Mouse (Mus musculus): ENCODE measurements around the gene Lactbl1.

Gene Lactbl1

GRCm38 (mm10) chr4:136622388-136622787 is at the start of gene Lactbl1:
Lactbl1 (plus strand) TSS chr4:136622621.
- DNase-seq (ENCODE audit: low spot score in 2 of 2): no peak

DNA sequence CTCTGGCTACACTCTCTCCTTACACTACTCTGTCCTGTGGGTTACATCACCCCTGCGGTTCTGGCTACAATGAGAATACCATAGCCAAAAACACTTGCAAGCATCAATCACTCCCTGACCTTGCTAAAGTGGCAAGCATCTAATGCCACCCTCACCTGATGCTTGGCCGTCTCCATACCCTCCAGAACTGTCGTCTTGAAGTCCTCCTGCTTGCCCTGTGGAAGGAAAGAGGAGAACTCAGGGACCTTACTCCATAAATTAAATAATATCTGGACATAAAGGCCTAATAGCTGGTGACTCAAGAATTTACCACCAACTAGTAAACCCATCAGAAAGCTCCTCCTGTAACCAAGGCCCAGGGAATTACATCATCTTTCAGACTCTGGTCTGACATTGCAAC is 40.5 kb upstream of the Lactbl1 start:
- no peak for DNase-seq (ENCODE audit: low spot score in 2 of 2)

GRCm38 (mm10) chr4:136587221-136587827 is 35.1 kb upstream of the Lactbl1 start:
- DNase-seq (ENCODE audit: low spot score in 2 of 2): no peak

GRCm38 (mm10) chr4:136588003-136588402 is 34.4 kb upstream of the Lactbl1 start:
- no peak for DNase-seq (ENCODE audit: low spot score in 2 of 2)

DNA sequence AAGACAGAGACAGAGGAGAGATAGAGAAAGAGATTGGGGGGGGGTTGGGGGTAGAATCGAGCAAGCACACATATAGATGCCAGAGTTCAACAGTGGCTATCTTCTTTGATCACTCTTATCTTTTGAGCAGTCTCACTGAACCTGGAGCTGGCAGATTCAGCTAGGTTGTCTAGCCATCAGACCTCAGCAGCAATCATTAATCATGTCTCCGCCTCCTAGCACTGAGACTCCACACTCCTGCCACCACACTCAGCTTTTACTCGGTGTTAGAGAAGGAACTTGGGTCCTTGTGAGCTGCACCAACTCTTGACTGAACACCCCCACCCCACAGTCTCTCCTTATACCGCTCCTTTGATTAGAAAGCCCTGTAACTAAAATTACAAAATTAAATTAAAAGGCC is 30.3 kb upstream of the Lactbl1 start:
- no peak for DNase-seq (ENCODE audit: low spot score in 2 of 2)

- no peak for DNase-seq (ENCODE audit: low spot score in 2 of 2)
Measured at GRCm38 (mm10) chr4:136594006-136594405, 28.4 kb upstream of the Lactbl1 start.

- DNase-seq (ENCODE audit: low spot score in 2 of 2): no peak
Measured at GRCm38 (mm10) chr4:136595221-136595620, 27.2 kb upstream of the Lactbl1 start.

GRCm38 (mm10) chr4:136598268-136598876 is 24.0 kb upstream of the Lactbl1 start:
- DNase-seq (ENCODE audit: low spot score in 2 of 2): no peak

DNA sequence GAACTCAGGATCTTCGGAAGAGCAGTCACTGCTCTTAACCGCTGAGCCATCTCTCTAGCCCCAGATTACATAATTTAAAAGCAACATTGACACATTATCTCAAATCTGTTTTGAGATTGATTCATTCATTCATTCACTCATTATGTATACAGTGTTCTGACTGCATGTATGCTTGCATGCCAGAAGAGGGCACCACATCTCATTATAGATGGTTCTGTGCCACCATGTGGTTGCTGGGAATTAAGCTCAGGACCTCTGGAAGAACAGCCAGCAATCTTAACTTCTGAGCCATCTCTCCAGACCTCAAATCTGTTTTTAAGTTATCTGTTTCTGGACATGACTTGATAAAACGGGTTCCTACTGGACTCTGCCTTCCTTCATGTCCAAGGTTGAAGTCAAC is 22.6 kb upstream of the Lactbl1 start:
- DNase-seq (ENCODE audit: low spot score in 2 of 2): no peak

GRCm38 (mm10) chr4:136600536-136600935 is 21.9 kb upstream of the Lactbl1 start:
- no peak for DNase-seq (ENCODE audit: low spot score in 2 of 2)

DNA sequence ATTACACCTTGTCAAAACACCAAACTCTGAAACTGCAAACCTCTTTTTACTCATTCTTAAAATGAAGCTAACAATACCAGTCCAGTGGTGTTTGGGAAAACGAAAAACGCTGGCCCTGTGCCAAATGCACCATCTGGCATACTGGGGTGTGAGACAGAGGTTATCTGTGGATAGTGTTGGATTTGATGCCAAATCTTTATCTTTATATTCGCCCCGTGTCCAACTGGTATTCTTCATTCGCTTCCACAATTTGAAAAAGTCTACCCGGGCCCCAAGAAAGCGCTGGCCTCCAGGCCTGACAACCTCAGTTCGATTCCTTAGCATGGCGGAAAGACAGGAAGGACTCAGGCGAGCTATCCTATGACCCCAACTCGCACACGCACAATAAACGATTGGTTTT is 20.9 kb upstream of the Lactbl1 start:
- DNase-seq (ENCODE audit: low spot score in 2 of 2): peak; percentile 23 to 55

DNA sequence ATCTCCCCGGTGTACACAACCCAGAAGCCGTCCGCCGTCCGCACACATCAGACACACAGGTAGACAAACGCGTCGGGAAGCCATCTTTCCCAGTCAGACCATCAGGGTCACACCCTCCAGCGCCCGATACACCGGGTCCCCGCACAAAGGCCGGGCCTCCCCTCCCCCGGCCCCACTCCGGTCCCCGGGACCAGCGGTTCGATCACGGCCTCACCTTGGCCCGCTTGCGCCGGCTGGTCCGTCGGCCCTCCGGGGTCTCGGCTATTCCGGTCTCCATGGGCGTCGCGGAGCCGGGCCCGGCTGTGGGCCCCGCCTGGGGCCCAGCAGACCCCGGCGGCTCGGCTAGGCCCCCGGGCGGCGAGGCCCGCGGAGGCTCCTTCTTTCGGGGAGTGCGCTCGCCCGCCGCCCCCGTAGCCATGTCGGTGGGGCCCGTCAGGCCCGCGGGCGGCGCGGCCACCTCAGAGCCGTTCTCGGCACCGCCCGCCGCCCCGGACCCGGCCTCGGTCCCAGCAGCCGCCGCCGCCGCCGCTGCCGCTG is 20.3 kb upstream of the Lactbl1 start:
- peak; percentile 23 to 38 for DNase-seq (ENCODE audit: low spot score in 2 of 2)

- peak; percentile 87 to 92 for DNase-seq (ENCODE audit: low spot score in 2 of 2)
Measured at GRCm38 (mm10) chr4:136602568-136602967, 19.9 kb upstream of the Lactbl1 start, which contains the start of gene Kdm1a. Kdm1a (minus strand) TSS chr4:136602723.

- DNase-seq (ENCODE audit: low spot score in 2 of 2): no peak
Measured at GRCm38 (mm10) chr4:136605756-136606485, 16.5 kb upstream of the Lactbl1 start.

GRCm38 (mm10) chr4:136610387-136610856 is 12.0 kb upstream of the Lactbl1 start, which contains the start of gene Tex46:
Tex46 (plus strand) TSS chr4:136610437.
- DNase-seq (ENCODE audit: low spot score in 2 of 2): no peak

GRCm38 (mm10) chr4:136613657-136614056 is 8.8 kb upstream of the Lactbl1 start:
- DNase-seq (ENCODE audit: low spot score in 2 of 2): no peak

DNA sequence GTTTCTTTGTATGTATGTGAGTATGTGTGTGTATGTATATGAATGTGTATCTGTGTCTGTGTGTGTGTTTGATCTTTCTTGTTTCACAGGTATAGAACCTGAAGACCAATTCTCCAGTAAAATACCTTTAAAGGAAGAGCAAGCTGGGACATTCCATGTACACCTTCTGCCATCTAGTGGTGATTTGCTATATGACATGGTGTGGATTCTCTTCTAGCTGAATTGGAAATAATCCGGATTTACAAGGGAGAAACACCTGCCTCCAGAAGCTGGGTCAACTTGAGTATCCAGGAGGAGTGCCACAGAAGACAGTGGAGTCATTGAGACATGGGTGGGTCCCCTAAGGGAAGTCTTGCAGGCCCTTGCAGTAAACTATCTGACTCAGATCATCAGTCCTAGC is 1.1 kb upstream of the Lactbl1 start:
- no peak for DNase-seq (ENCODE audit: low spot score in 2 of 2)

GRCm38 (mm10) chr4:136621956-136622355 is 465 bp upstream of the Lactbl1 start:
- DNase-seq (ENCODE audit: low spot score in 2 of 2): no peak

DNA sequence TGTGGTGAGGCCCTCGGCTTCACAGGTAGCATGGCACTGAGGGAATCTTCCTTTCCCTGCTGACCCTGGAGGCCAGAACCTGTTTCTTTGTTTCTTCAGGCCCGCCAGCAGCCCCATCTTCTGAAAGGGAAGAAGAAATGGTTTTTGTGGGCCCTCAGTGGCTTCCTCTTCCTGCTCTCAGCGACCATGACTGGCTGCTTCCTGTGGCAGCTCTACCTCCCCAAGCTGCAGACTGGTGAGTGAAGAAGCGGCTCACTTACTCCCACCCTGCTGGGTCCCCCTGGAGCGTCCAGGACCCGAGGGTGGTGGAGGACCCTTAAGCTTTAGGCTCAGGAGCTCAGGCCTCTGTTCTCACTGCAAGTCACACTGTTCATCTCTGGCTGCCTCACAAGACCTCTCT is 4.2 kb downstream of the Lactbl1 start:
- DNase-seq (ENCODE audit: low spot score in 2 of 2): no peak

DNA sequence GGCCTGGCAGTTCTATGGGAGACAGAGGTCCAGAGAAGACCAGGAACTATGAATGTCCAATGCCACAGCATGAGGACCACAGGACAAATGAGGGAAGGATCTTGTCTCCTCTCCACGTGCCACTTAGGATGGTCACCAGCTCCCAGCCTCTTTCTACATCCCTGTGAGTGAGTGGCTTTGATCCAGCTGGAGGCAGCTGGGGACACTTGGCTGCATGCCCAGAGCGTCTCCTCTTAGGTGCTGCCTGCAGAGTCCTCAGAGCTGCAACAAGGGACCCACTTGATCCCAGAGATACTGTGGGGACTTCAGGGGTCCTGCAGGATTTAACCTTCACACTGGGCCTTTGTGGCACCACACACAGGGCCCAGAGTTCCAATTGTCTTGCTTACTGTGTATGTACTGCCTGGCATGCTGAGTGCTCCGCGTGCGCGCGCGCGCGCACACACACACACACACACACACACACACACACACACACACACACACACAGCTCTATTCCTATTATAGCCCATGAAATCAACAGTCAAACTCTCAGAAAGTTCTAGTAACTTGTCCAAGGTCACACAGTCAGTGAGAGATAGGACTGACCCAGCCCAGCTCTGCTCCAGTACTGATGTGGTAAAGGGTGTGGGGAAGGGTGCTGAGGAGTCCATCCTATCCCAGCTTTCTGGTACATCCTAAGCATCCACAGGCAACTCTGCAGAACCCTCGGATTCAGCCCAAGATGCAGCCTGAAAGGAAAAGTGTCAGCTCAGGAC is 9.0 kb downstream of the Lactbl1 start:
- DNase-seq (ENCODE audit: low spot score in 2 of 2): no peak

- DNase-seq (ENCODE audit: low spot score in 2 of 2): no peak
Measured at GRCm38 (mm10) chr4:136635995-136636394, 13.6 kb downstream of the Lactbl1 start.

- DNase-seq (ENCODE audit: low spot score in 2 of 2): no peak
Measured at GRCm38 (mm10) chr4:136636511-136636910, 14.1 kb downstream of the Lactbl1 start.

All from frontal cortex, postnatal 14 days (tissue).